Mouse (Mus musculus): Measurements from ENCODE around the gene Ppp2r5b. TPM values are rescaled to one million over a fixed set of nuclear protein-coding genes. Genes with fewer than 3 reads are reported as not detected.

The Ppp2r5b gene
- polyA plus RNA-seq, 1 experiment from 2014 or later: 61.3 TPM

- no peaks in the 10 kb centered on the region for H3K9me3 ChIP-seq
- H3K9ac ChIP-seq (replicated peaks): peak overlapping the region; percentile 72
- ATAC-seq (ENCODE audit: low FRiP score, low read depth): peak; percentile 31; the same call in 1 of the 2 replicates
- peaks cover 12% of the 10 kb centered on the region; the same call in 1 of the 2 replicates for H3K36me3 ChIP-seq
- H3K4me1 ChIP-seq: peaks cover 37% of the 10 kb centered on the region
- peak overlapping the region; percentile 56 for H3K27ac ChIP-seq (replicated peaks)
- H3K4me2 ChIP-seq (replicated peaks): peak overlapping the region; percentile 95
- WGBS: 8% methylated on average over 15 of the region's 15 CpGs
- H3K4me3 ChIP-seq: peak overlapping the region; percentile 82
- H3K27me3 ChIP-seq: no peaks in the 10 kb centered on the region
Observed at GRCm38 (mm10) chr19:6275740-6276389, 40.2 kb upstream of the Ppp2r5b start.

- whole genome bisulfite sequencing: 92% methylated on average over 13 of the region's 13 CpGs
- no peaks in the 10 kb centered on the region for H3K27me3 ChIP-seq
- H3K4me3 ChIP-seq: no peak overlapping the region
- H3K36me3 ChIP-seq: no peaks in the 10 kb centered on the region
- no peaks in the 10 kb centered on the region for H3K9me3 ChIP-seq
- H3K4me1 ChIP-seq: peaks cover 26% of the 10 kb centered on the region
- no peak overlapping the region for H3K4me2 ChIP-seq (replicated peaks)
- no peak for ATAC-seq (ENCODE audit: low FRiP score, low read depth)
- H3K27ac ChIP-seq (replicated peaks): no peak overlapping the region
- H3K9ac ChIP-seq (replicated peaks): no peak overlapping the region
Observed at GRCm38 (mm10) chr19:6273998-6274608, 38.4 kb upstream of the Ppp2r5b start.

- H3K4me1 ChIP-seq: peaks cover 20% of the 10 kb centered on the region
- H3K9me3 ChIP-seq: no peaks in the 10 kb centered on the region
- no peaks in the 10 kb centered on the region for H3K36me3 ChIP-seq
- H3K27me3 ChIP-seq: no peaks in the 10 kb centered on the region
- no peak for ATAC-seq (ENCODE audit: low FRiP score, low read depth)
- no peak overlapping the region for H3K4me2 ChIP-seq (replicated peaks)
- no peak overlapping the region for H3K27ac ChIP-seq (replicated peaks)
- no peak overlapping the region for H3K9ac ChIP-seq (replicated peaks)
- WGBS: 90% methylated on average over 4 of the region's 4 CpGs
- H3K4me3 ChIP-seq: no peak overlapping the region
Observed at GRCm38 (mm10) chr19:6273592-6273991, 37.9 kb upstream of the Ppp2r5b start.

- H3K9me3 ChIP-seq: no peaks in the 10 kb centered on the region
- no peak overlapping the region for H3K27ac ChIP-seq (replicated peaks)
- no peak overlapping the region for H3K9ac ChIP-seq (replicated peaks)
- H3K27me3 ChIP-seq: 0 out of 2 replicates have a peak, but pooled peaks cover 3% of the 10 kb centered on the region
- ATAC-seq (ENCODE audit: low FRiP score, low read depth): no peak
- whole genome bisulfite sequencing: 92% methylated on average over 4 of the region's 4 CpGs
- no peaks in the 10 kb centered on the region for H3K36me3 ChIP-seq
- H3K4me2 ChIP-seq (replicated peaks): no peak overlapping the region
- H3K4me3 ChIP-seq: no peak overlapping the region
- peaks cover 15% of the 10 kb centered on the region for H3K4me1 ChIP-seq
Observed at GRCm38 (mm10) chr19:6272738-6273137, 37.1 kb upstream of the Ppp2r5b start.

GRCm38 (mm10) chr19:6272053-6272452 is 36.4 kb upstream of the Ppp2r5b start:
- Histone ChIP-seq H3K36me3 (no peaks in the 10 kb centered on the region), H3K4me2 (replicated peaks) (no peak overlapping the region), H3K27me3 (0 out of 2 replicates have a peak, but pooled peaks cover 7% of the 10 kb centered on the region), H3K4me3 (no peak overlapping the region), H3K4me1 (peaks cover 14% of the 10 kb centered on the region), H3K27ac (replicated peaks) (no peak overlapping the region), H3K9me3 (no peaks in the 10 kb centered on the region), H3K9ac (replicated peaks) (no peak overlapping the region)
- ATAC-seq (ENCODE audit: low FRiP score, low read depth): no peak
- WGBS: 72% methylated on average over 7 of the region's 7 CpGs

- no peaks in the 10 kb centered on the region for H3K36me3 ChIP-seq
- no peak overlapping the region for H3K9ac ChIP-seq (replicated peaks)
- ATAC-seq (ENCODE audit: low FRiP score, low read depth): no peak
- no peak overlapping the region for H3K4me3 ChIP-seq
- H3K4me2 ChIP-seq (replicated peaks): no peak overlapping the region
- H3K9me3 ChIP-seq: no peaks in the 10 kb centered on the region
- H3K4me1 ChIP-seq: peaks cover 13% of the 10 kb centered on the region
- WGBS: 31% methylated on average over 8 of the region's 8 CpGs
- H3K27ac ChIP-seq (replicated peaks): no peak overlapping the region
- H3K27me3 ChIP-seq: 0 out of 2 replicates have a peak, but pooled peaks cover 7% of the 10 kb centered on the region
Observed at GRCm38 (mm10) chr19:6271206-6271605, 35.5 kb upstream of the Ppp2r5b start.

- peaks cover 8% of the 10 kb centered on the region for H3K4me1 ChIP-seq
Observed at GRCm38 (mm10) chr19:6270661-6271060, 35.0 kb upstream of the Ppp2r5b start.

GRCm38 (mm10) chr19:6269798-6270475 is 34.3 kb upstream of the Ppp2r5b start:
- H3K27ac ChIP-seq (replicated peaks): no peak overlapping the region
- H3K9me3 ChIP-seq: no peaks in the 10 kb centered on the region
- no peak overlapping the region for H3K9ac ChIP-seq (replicated peaks)
- WGBS: 86% methylated on average over 8 of the region's 8 CpGs
- H3K4me3 ChIP-seq: no peak overlapping the region
- H3K4me2 ChIP-seq (replicated peaks): no peak overlapping the region
- no peak for ATAC-seq (ENCODE audit: low FRiP score, low read depth)
- H3K36me3 ChIP-seq: no peaks in the 10 kb centered on the region
- H3K27me3 ChIP-seq: 0 out of 2 replicates have a peak, but pooled peaks cover 7% of the 10 kb centered on the region
- 0 out of 2 replicates have a peak, but pooled peaks cover 3% of the 10 kb centered on the region for H3K4me1 ChIP-seq

More at GRCm38 (mm10) chr19:6270661-6271060, 35.0 kb upstream of the Ppp2r5b start:
- Histone ChIP-seq H3K27ac (replicated peaks) (no peak overlapping the region), H3K4me2 (replicated peaks) (no peak overlapping the region), H3K36me3 (no peaks in the 10 kb centered on the region), H3K27me3 (0 out of 2 replicates have a peak, but pooled peaks cover 7% of the 10 kb centered on the region), H3K9ac (replicated peaks) (no peak overlapping the region), H3K4me3 (no peak overlapping the region), H3K9me3 (no peaks in the 10 kb centered on the region)
- ATAC-seq (ENCODE audit: low FRiP score, low read depth): no peak
- 62% methylated on average over 9 of the region's 9 CpGs for WGBS

- Histone ChIP-seq H3K27me3 (0 out of 2 replicates have a peak, but pooled peaks cover 7% of the 10 kb centered on the region), H3K9ac (replicated peaks) (no peak overlapping the region), H3K36me3 (no peaks in the 10 kb centered on the region), H3K9me3 (no peaks in the 10 kb centered on the region), H3K4me1 (0 out of 2 replicates have a peak, but pooled peaks cover 3% of the 10 kb centered on the region), H3K4me2 (replicated peaks) (no peak overlapping the region), H3K27ac (replicated peaks) (no peak overlapping the region), H3K4me3 (no peak overlapping the region)
- ATAC-seq (ENCODE audit: low FRiP score, low read depth): no peak
- WGBS: 85% methylated on average over 7 of the region's 7 CpGs
Observed at GRCm38 (mm10) chr19:6268670-6269132, 33.0 kb upstream of the Ppp2r5b start.

GRCm38 (mm10) chr19:6268170-6268528 is 32.5 kb upstream of the Ppp2r5b start:
- H3K9me3 ChIP-seq: no peaks in the 10 kb centered on the region
- no peak overlapping the region for H3K9ac ChIP-seq (replicated peaks)
- H3K27ac ChIP-seq (replicated peaks): no peak overlapping the region
- H3K27me3 ChIP-seq: 0 out of 2 replicates have a peak, but pooled peaks cover 7% of the 10 kb centered on the region
- 16% methylated on average over 8 of the region's 8 CpGs for WGBS
- 0 out of 2 replicates have a peak, but pooled peaks cover 3% of the 10 kb centered on the region for H3K4me1 ChIP-seq
- H3K36me3 ChIP-seq: no peaks in the 10 kb centered on the region
- H3K4me2 ChIP-seq (replicated peaks): no peak overlapping the region
- H3K4me3 ChIP-seq: no peak overlapping the region
- peak; percentile 56 for ATAC-seq (ENCODE audit: low FRiP score, low read depth)

GRCm38 (mm10) chr19:6267306-6268169 is 31.9 kb upstream of the Ppp2r5b start:
- H3K27me3 ChIP-seq: 0 out of 2 replicates have a peak, but pooled peaks cover 7% of the 10 kb centered on the region
- H3K36me3 ChIP-seq: 0 out of 2 replicates have a peak, but pooled peaks cover 2% of the 10 kb centered on the region
- no peak overlapping the region for H3K4me2 ChIP-seq (replicated peaks)
- no peak overlapping the region for H3K9ac ChIP-seq (replicated peaks)
- WGBS: 76% methylated on average over 11 of the region's 11 CpGs
- no peak for ATAC-seq (ENCODE audit: low FRiP score, low read depth)
- H3K4me3 ChIP-seq: no peak overlapping the region
- H3K4me1 ChIP-seq: 0 out of 2 replicates have a peak, but pooled peaks cover 3% of the 10 kb centered on the region
- H3K9me3 ChIP-seq: no peaks in the 10 kb centered on the region
- no peak overlapping the region for H3K27ac ChIP-seq (replicated peaks)

Data from midbrain, embryonic 12.5 days (tissue).